Mouse (Mus musculus) cerebellum, adult 2 months (tissue): ENCODE measurements around the gene Cops4. TPM values are rescaled to one million over a fixed set of nuclear protein-coding genes. Genes with fewer than 3 reads are reported as not detected.

ENCODE experiments used
- DNase-seq, 2 experiments: peaks; one replicate each; pipeline ENCODE4 v3.0.0; 2021
- H3K27ac ChIP-seq: fragments of 200-500 bp; 2 replicates; pipeline ENCODE4 v1.5.1; 2012; ENCODE audit warnings: low read length, control low read depth, inconsistent platforms; ENCODE audit not compliant: insufficient read depth
- H3K27me3 ChIP-seq: fragments of 200-500 bp; 2 replicates; pipeline ENCODE4 v1.6.1; 2012; ENCODE audit warnings: inconsistent platforms, mild to moderate bottlenecking, low read length, moderate library complexity; ENCODE audit not compliant: control insufficient read depth, insufficient read depth
- H3K4me1 ChIP-seq: fragments of 200-500 bp; 2 replicates; pipeline ENCODE4 v1.6.1; 2011; ENCODE audit warnings: low read length; ENCODE audit not compliant: control insufficient read depth, insufficient read depth
- H3K4me3 ChIP-seq: fragments of 200-500 bp; replicated peaks from 2 replicates; pipeline ENCODE3; 2011; ENCODE audit warnings: mild to moderate bottlenecking, low read depth, low read length, control low read depth; ENCODE audit not compliant: insufficient read depth
- CTCF ChIP-seq: fragments of 200-500 bp; IDR thresholded peaks from 2 replicates; pipeline ENCODE4 v1.5.1; 2011; ENCODE audit warnings: low read depth, mild to moderate bottlenecking, control low read depth, low read length, moderate library complexity, borderline replicate concordance; ENCODE audit not compliant: insufficient read depth
- POLR2A ChIP-seq: fragments of 200-500 bp; IDR thresholded peaks from 2 replicates; pipeline ENCODE4 v1.6.1; 2011; ENCODE audit warnings: low read length, control low read depth, borderline replicate concordance; ENCODE audit not compliant: insufficient read depth
- WGBS: fragments of 180-500 bp; shearing (Covaris S2); methylation state at CpG from one replicate; pipeline ENCODE4 v1.1.7; 2018; 5-methylcytosine and 5-hydroxymethylcytosine counted together
- polyA plus RNA-seq: library from polyadenylated mRNA; depleted of rRNA; stranded (reverse); fragments of >200 nt; gene quantifications from 2 replicates; pipeline ENCODE4 v1.2.3, GENCODE M21; 2012

The Cops4 gene
- polyA plus RNA-seq, 1 experiment, result 87.4 TPM

DNA sequence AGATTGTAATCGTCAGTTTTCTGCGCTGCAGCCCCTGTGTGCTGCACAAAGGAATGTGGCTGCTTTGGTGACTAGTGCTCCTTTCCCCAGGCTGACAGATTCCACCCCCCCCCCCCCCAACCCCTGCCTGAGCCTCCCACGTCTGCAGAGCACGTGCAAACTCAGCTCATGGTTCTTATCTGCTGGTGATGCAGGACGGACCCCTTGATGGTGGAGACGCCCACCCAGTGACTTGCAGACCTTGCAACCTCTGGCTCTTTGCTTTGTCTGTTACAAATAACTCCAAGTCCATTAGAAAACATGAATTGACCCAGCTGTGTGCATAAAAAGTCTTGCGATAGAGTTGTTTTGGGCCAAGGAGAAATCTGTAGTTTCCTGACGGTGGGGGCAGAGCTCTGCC, 52.6 kb downstream of the Cops4 start:
- Histone ChIP-seq H3K4me3 (no peak overlapping the region), H3K27ac (no peak overlapping the region), H3K27me3 (no peaks in the 10 kb centered on the region), H3K4me1 (no peaks in the 10 kb centered on the region)
- DNase-seq, result no peak
- 36% methylated on average over 8 of the region's 8 CpGs for WGBS
- TF ChIP-seq POLR2A, result no peak

DNA sequence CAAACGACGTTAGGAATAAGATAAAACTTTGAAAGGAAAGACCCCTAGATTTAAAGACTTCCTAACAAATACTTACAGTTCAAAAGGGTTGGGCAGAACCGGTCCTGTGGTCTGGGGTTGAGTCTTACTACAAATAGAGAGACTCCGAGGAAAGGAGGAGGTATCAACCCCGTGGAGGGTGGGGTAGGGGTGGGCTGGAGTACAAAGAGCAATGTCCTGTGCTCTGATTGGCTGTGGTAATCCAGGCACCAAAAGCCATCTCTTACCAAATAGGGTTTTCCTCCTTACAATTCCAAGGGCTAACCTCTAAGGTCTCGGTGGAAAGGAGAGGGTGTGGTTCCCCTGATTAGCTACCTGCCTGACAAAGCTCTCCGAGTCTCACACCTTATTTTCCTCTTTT, 54.0 kb downstream of the Cops4 start, which contains the start of gene Plac8:
Gene Plac8, minus strand, starts transcription at position 177 of the 400 bp plus-strand sequence.
- 42% methylated on average over 7 of the region's 7 CpGs for WGBS
- H3K27me3 ChIP-seq, result no peaks in the 10 kb centered on the region
- H3K4me3 ChIP-seq, result no peak within 1 kb of the TSS
- TF ChIP-seq CTCF, result no peak
- no peak for TF ChIP-seq POLR2A
- no peak within 1 kb of the TSS for H3K27ac ChIP-seq
- DNase-seq, result no peak
- no peaks in the 10 kb centered on the region for H3K4me1 ChIP-seq

DNA sequence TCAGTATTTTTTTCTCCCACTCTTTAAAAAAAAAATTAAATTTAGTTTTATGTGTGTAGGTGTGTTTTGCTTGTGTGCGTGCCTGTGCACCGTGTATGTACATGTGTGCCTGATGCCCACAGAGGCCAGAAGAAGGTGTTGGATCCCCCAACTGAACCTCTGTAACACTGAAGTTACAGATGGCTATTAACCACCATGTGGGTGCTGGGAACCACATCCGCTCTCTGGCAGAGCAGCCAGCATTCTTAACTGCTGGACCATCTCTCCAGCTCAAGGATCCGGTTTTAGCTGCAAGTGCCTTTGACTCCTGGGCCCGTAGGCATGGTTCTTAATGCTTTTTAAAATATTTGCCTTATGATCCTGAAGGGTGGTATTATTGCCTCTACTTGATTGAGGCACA, 55.1 kb downstream of the Cops4 start:
- no peaks in the 10 kb centered on the region for H3K4me1 ChIP-seq
- WGBS, result 92% methylated on average over 5 of the region's 5 CpGs
- no peak for DNase-seq
- TF ChIP-seq POLR2A, result no peak
- no peak for TF ChIP-seq CTCF
- H3K27ac ChIP-seq, result no peak overlapping the region
- H3K27me3 ChIP-seq, result no peaks in the 10 kb centered on the region
- no peak overlapping the region for H3K4me3 ChIP-seq

DNA sequence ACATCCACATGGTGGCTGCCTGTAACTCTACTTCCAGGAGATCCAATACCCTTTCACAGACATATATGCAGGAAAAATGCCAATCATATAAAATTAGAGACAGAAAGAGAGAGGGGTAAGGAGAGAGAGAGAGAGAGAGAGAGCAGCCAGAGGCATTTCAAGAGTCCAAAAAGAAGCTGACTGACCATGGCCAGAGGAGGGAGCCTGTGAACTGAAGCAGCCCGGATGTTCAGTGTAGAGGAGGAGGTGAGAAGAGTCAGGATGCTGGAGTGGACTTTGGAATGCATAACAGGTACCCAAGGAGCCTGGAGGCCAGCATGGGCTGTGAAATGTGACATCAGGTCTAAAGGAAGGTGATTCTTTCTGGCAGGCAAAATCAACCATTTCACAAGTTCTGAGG, 56.7 kb downstream of the Cops4 start:
- DNase-seq, result no peak
- no peak for TF ChIP-seq CTCF
- TF ChIP-seq POLR2A, result no peak
- 69% methylated on average over 1 of the region's 1 CpGs for WGBS
- Histone ChIP-seq H3K4me1 (no peaks in the 10 kb centered on the region), H3K27me3 (no peaks in the 10 kb centered on the region), H3K27ac (no peak overlapping the region), H3K4me3 (no peak overlapping the region)

DNA sequence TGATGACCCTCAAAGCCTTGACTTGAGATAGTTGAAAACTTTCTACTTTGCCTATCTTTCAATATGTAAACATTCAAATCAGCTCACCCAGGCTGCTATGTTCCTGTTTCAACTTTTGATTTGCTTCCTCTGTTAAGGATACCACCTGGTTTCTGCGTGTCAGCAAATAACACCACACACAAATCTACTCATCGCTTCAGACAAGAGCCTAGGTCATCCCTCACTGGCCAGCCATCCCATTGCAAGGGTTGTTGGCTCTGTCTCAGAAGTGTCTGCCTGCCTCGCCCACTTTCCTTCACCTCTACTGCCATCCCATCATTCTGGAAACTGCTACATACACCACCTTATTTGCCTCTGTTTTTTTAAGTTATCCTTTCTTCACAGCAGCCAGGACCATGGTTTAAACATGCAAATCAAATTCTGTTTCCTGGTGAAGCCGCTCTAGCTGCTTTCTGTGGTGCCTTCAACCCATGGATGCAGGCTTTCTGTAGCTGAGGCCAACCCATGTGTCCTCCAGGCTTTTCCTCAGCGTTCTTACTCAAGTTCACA, 60.8 kb downstream of the Cops4 start:
- Histone ChIP-seq H3K27ac (no peak overlapping the region), H3K4me1 (no peaks in the 10 kb centered on the region), H3K4me3 (no peak overlapping the region), H3K27me3 (no peaks in the 10 kb centered on the region)
- 87% methylated on average over 5 of the region's 5 CpGs for WGBS
- DNase-seq, result no peak
- TF ChIP-seq POLR2A (no peak), CTCF (no peak)

DNA sequence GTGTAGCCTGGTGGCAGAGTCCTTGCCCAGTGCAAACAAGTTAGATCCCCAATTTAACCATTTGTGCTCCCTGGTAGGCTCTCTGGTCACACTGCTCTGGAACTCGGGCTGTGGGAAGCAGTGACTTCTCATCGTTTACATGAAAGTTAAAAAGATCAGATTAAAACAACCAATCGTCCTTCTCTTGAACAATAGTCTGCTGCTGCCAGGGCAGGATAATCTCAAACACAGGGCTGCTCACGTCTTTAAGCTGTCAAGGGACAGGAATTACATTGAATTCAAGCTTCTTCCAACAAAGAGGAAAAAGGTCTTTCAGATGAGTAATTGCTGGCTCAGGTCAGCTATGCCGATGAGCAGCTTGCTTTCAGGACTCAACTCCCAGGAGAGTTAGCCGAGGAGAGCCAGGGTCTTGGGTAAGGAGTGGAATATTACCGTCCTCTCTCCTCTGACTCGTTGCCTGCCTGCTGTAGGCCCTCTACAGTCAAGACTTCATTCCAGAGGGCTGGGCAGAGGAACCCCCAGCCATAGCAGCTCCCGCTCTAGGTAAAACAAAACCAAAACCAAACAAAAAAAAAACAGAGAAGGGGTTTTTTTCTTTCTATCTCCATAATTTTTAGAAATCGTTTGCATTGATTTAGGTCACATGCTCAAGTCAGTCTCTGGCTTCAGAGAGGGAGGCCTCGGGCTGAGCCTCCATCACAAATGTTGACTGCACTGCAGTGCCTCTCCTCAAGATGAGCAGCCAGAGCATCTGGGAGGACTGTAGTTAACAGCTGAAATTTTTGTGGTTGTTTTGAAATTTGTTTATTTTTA, 63.7 kb downstream of the Cops4 start:
- Histone ChIP-seq H3K4me1 (no peaks in the 10 kb centered on the region), H3K27me3 (no peaks in the 10 kb centered on the region), H3K4me3 (no peak overlapping the region), H3K27ac (no peak overlapping the region)
- TF ChIP-seq POLR2A, result no peak
- no peak for TF ChIP-seq CTCF
- 60% methylated on average over 11 of the region's 11 CpGs for WGBS
- no peak for DNase-seq

DNA sequence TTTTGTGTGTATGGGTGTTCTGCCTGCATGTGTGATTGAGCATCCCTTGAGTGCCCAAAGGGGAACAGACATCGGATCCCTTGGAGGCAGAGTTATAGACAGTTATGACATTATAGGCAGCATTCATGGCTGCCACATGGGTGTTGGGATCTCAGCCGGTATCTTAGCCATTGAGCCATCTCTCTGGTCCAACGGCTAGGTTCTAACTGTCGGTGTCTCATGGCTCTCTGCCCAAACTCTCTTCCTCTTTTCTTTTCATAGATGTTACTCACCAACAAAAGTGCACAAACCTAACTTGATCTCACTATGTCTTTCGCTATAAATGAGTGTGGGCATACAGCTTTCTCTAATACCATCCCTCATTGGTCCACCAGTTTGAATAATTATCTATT, 64.3 kb downstream of the Cops4 start:
- Histone ChIP-seq H3K27ac (no peak overlapping the region), H3K4me1 (no peaks in the 10 kb centered on the region), H3K4me3 (no peak overlapping the region), H3K27me3 (no peaks in the 10 kb centered on the region)
- 85% methylated on average over 5 of the region's 5 CpGs for WGBS
- no peak for TF ChIP-seq POLR2A
- TF ChIP-seq CTCF, result no peak
- DNase-seq, result no peak

DNA sequence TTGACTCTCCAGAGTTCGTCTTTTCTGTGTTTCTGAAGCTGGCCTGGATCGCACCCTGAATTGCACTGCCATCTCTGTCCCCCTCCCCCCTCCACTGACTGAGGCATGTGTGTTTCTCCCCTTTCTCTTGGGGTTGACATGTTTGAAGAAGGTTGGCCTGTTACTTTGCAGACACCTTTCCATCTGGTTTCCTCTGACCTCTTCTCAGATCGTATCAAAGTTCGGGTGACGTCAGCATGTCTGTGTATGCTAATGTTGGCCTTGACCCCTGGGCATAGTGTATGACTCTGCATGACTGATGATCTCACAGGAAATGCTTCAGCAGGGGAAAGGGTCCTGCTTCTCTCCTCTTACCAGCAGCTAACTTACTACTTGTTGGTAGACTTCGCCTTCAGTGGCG, 65.0 kb downstream of the Cops4 start:
- H3K4me3 ChIP-seq, result no peak overlapping the region
- no peak for DNase-seq
- no peak overlapping the region for H3K27ac ChIP-seq
- 93% methylated on average over 7 of the region's 7 CpGs for WGBS
- TF ChIP-seq CTCF, result no peak
- no peak for TF ChIP-seq POLR2A
- H3K4me1 ChIP-seq, result no peaks in the 10 kb centered on the region
- H3K27me3 ChIP-seq, result no peaks in the 10 kb centered on the region

DNA sequence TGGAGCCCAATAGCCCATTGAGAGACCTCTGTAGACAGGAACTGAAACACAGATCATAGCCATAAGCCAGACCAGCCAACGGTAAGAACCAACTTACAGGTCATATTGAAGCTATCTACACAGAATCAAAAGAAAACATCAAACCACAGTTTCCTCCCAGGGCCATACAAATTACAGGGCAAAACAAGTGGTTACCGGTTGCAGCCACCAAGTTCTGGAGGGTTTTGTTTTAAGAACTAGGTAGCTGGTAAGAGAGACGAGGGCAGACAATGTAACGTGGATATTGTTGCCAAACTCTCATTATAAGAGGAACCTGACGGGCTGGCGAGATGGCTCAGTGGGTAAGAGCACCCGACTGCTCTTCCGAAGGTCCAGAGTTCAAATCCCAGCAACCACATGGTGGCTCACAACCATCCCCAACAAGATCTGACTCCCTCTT, 67.1 kb downstream of the Cops4 start:
- Histone ChIP-seq H3K27me3 (no peaks in the 10 kb centered on the region), H3K27ac (no peak overlapping the region), H3K4me3 (no peak overlapping the region), H3K4me1 (no peaks in the 10 kb centered on the region)
- DNase-seq, result no peak
- no peak for TF ChIP-seq CTCF
- no peak for TF ChIP-seq POLR2A
- WGBS, result 85% methylated on average over 8 of the region's 8 CpGs
